Mouse (Mus musculus) embryonic facial prominence, embryonic 13.5 days (tissue): ENCODE results near the gene Zfp740. TPM values are rescaled to one million over a fixed set of nuclear protein-coding genes. Genes with fewer than 3 reads are reported as not detected.
A peak's percentile ranks its signal among the peaks of the same experiment; 100 is the strongest.
"Not testable (repeated sequence)": the region's sequence is repeated elsewhere in the genome, so short reads cannot be mapped to it uniquely, and the experiment has no call there.

Experiments used
- ATAC-seq: fragments of 200-750 bp; cut with Nextera tagmentation; 2 replicates; pipeline ENCODE4 v1.8.0; 2017; ENCODE audit warnings: low read depth; ENCODE audit not compliant: insufficient number of reproducible peaks, insufficient read depth, low FRiP score, low TSS enrichment
- H3K27ac ChIP-seq: fragments of 300-500 bp; sonication (generic); 2 replicates; pipeline ENCODE4 v1.5.1; 2015; ENCODE audit warnings: moderate library complexity, mild to moderate bottlenecking, inconsistent platforms
- H3K27me3 ChIP-seq: fragments of 300-500 bp; sonication (generic); 2 replicates; pipeline ENCODE4 v1.6.1; 2015; ENCODE audit warnings: mild to moderate bottlenecking, inconsistent platforms
- H3K36me3 ChIP-seq: fragments of 300-500 bp; sonication (generic); 2 replicates; pipeline ENCODE4 v1.6.1; 2015; ENCODE audit warnings: mild to moderate bottlenecking, inconsistent platforms
- H3K4me1 ChIP-seq: fragments of 300-500 bp; sonication (generic); 2 replicates; pipeline ENCODE4 v1.6.1; 2015; ENCODE audit warnings: inconsistent platforms
- H3K4me2 ChIP-seq: fragments of 300-500 bp; sonication (generic); 2 replicates; pipeline ENCODE4 v1.6.1; 2015; ENCODE audit warnings: moderate library complexity, mild to moderate bottlenecking, inconsistent platforms
- H3K4me3 ChIP-seq: fragments of 300-500 bp; sonication (generic); 2 replicates; pipeline ENCODE4 v1.5.1; 2015; ENCODE audit warnings: mild to moderate bottlenecking, inconsistent platforms
- H3K9ac ChIP-seq: fragments of 300-500 bp; sonication (generic); 2 replicates; pipeline ENCODE4 v1.6.1; 2015; ENCODE audit warnings: mild to moderate bottlenecking, inconsistent platforms
- H3K9me3 ChIP-seq: fragments of 300-500 bp; sonication (generic); 2 replicates; pipeline ENCODE4 v1.6.1; 2016; ENCODE audit warnings: inconsistent platforms
- WGBS: fragments of 180-500 bp; shearing (Covaris S2); methylation state at CpG from one replicate; pipeline ENCODE4 v1.1.7; 2015; ENCODE audit warnings: mixed read lengths; 5-methylcytosine and 5-hydroxymethylcytosine counted together
- polyA plus RNA-seq: library from polyadenylated mRNA; unstranded; fragments of >200 nt; fragmentation: Nextera tagmentation; extraction: Ambion mirVana; gene quantifications from 2 replicates; pipeline ENCODE4 v1.2.1, GENCODE M21; 2015

Zfp740 gene
- polyA plus RNA-seq = 82.4 and 86.3 TPM in 2 replicates

GRCm38 (mm10) chr15:102202971-102203834, at the start of gene Zfp740:
Gene Zfp740, plus strand, starts transcription at chr15:102203249.
- Histone ChIP-seq H3K9ac (peak within 1 kb of the TSS; percentile 97), H3K4me3 (peak within 1 kb of the TSS; percentile 78), H3K9me3 (no peaks in the 10 kb centered on the region), H3K4me1 (peaks cover 39% of the 10 kb centered on the region), H3K27me3 (no peaks in the 10 kb centered on the region), H3K36me3 (peaks cover 43% of the 10 kb centered on the region), H3K27ac (peak within 1 kb of the TSS; percentile 100), H3K4me2 (peak within 1 kb of the TSS; percentile 80)
- under 1% methylated on average over 57 of the region's 68 CpGs for WGBS
- peak; percentile 93 for ATAC-seq

DNA sequence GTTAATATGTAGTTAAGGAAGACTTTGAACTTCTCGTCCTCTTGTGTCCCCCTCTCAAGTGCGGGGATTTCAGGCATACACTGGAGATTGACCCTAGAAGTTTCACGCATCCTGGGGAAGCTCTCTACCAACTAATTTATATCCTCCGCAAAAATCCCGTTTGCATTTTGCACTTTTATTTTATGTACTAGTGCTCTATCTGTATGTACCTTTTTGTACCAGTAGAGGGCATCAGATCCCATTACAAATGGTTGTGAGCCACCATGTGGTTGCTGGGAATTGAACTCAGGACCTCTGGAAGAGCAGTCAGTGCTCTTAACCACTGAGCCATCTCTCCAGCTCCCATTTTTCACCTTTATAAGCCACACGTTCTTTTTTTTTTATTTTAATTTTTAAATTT, 48.0 kb upstream of the Zfp740 start:
- H3K9ac ChIP-seq, H3K4me3 ChIP-seq, H3K27me3 ChIP-seq, H3K36me3 ChIP-seq, H3K4me2 ChIP-seq, H3K27ac ChIP-seq, H3K9me3 ChIP-seq, ATAC-seq: not testable (repeated sequence)
- H3K4me1 ChIP-seq = peaks cover 13% of the 10 kb centered on the region; the same call in 1 of the 2 replicates
- 92% methylated on average over 6 of the region's 6 CpGs for whole genome bisulfite sequencing

GRCm38 (mm10) chr15:102156836-102157235, 46.2 kb upstream of the Zfp740 start:
- Histone ChIP-seq H3K4me1 (peaks cover 4% of the 10 kb centered on the region; the same call in 1 of the 2 replicates), H3K27ac (no peak overlapping the region), H3K9ac (no peak overlapping the region), H3K9me3 (no peaks in the 10 kb centered on the region), H3K4me2 (no peak overlapping the region), H3K36me3 (no peaks in the 10 kb centered on the region), H3K4me3 (no peak overlapping the region), H3K27me3 (no peaks in the 10 kb centered on the region)
- no peak for ATAC-seq
- 39% methylated on average over 20 of the region's 20 CpGs for whole genome bisulfite sequencing

DNA sequence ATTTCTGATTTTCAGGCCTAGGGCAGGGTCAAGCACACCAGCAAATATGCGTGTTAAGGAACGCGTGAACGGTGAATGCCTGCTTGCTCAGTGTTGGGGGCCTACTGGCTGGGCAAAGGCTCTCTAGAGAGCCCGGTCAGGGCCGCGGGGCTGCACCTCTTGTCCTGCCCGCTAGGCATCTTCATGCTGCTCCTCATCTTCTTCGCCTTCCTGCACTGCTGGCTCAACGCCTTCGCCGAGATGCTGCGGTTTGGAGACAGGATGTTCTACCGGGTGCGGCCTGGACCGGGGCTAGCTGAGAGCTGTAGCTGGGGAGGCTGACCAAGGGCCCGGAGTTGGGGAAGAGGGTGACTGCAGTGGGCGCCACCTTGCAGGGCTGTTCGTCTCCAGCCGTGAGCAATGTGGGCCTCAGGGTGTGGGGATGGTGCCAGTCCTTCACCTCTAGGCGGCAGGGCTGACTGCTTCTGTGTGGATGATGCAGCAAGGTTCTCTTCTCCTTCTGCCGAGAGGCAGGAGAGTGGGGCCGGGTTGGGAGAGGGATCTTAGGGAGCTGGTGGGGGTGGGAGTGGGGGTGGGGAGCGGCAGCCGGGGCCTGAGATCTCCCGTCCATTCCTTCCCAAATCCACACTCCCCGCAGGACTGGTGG, 42.5 kb upstream of the Zfp740 start:
- no peaks in the 10 kb centered on the region for H3K36me3 ChIP-seq
- no peak overlapping the region for H3K4me3 ChIP-seq
- WGBS = 64% methylated on average over 27 of the region's 27 CpGs
- H3K9me3 ChIP-seq = no peaks in the 10 kb centered on the region
- H3K9ac ChIP-seq = no peak overlapping the region
- ATAC-seq = no peak
- no peak overlapping the region for H3K27ac ChIP-seq
- H3K27me3 ChIP-seq = no peaks in the 10 kb centered on the region
- peaks cover 5% of the 10 kb centered on the region for H3K4me1 ChIP-seq
- no peak overlapping the region for H3K4me2 ChIP-seq

- Histone ChIP-seq H3K4me1 (peaks cover 31% of the 10 kb centered on the region), H3K9me3 (no peaks in the 10 kb centered on the region), H3K36me3 (no peaks in the 10 kb centered on the region), H3K27me3 (no peaks in the 10 kb centered on the region), H3K9ac (no peak overlapping the region), H3K4me2 (no peak overlapping the region), H3K27ac (no peak overlapping the region), H3K4me3 (no peak overlapping the region)
- ATAC-seq = no peak
- WGBS = 54% methylated on average over 3 of the region's 3 CpGs
Observed at GRCm38 (mm10) chr15:102163900-102164693, 39.0 kb upstream of the Zfp740 start.

GRCm38 (mm10) chr15:102165468-102166100, 37.5 kb upstream of the Zfp740 start:
- Histone ChIP-seq H3K36me3 (no peaks in the 10 kb centered on the region), H3K4me3 (no peak overlapping the region), H3K27ac (peak overlapping the region; percentile 60), H3K4me1 (peaks cover 40% of the 10 kb centered on the region), H3K27me3 (no peaks in the 10 kb centered on the region), H3K4me2 (no peak overlapping the region), H3K9me3 (no peaks in the 10 kb centered on the region), H3K9ac (no peak overlapping the region)
- ATAC-seq = no peak
- WGBS = 24% methylated on average over 6 of the region's 6 CpGs

DNA sequence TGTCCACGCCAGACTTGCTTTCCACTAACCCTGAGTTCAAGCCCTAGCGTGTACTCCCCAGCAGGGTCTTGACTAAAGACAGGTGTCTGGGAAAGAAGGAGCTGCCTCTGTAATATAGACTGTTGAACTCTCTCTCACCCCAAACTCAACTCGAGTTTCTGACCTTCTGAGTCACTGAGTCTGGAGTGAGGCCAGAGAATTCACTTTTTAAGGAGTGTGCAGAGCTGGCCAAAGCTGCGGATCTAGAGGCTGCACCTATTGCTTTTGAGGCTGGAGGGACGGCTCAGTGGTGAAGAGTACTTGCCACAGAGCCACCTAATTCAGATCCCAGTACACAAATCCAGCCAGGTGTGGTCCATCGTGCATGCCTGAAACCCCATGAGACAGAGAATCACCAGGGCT, 35.4 kb upstream of the Zfp740 start:
- peak; percentile 59; the same call in 1 of the 2 replicates for ATAC-seq
- H3K27ac ChIP-seq = peak overlapping the region; percentile 66
- peak overlapping the region; percentile 11; the same call in 1 of the 2 replicates for H3K4me2 ChIP-seq

DNA sequence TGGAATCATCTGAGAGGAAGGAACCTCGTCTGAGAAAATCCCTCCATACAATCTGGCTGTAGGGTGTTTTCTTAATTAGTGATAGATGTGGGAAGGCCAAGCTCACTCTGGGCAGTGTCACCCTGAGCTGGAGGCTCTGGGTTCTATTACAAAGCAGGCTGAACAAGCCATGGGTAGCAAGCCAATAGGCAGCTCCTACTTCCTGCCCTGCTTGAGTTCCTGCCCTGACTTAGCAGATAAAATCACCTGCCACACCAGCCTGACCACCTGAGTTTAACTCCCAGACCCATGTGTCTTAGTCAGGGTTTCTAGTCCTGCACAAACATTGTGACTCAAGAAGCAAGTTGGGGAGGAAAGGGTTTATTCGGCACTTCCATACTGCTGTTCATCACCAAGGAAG, 34.0 kb upstream of the Zfp740 start:
- ATAC-seq = no peak
- WGBS = 46% methylated on average over 2 of the region's 2 CpGs
- Histone ChIP-seq H3K4me2 (no peak overlapping the region), H3K4me3 (no peak overlapping the region), H3K27me3 (no peaks in the 10 kb centered on the region), H3K4me1 (peaks cover 40% of the 10 kb centered on the region), H3K9ac (no peak overlapping the region), H3K36me3 (peaks cover 3% of the 10 kb centered on the region; the same call in 1 of the 2 replicates), H3K9me3 (no peaks in the 10 kb centered on the region), H3K27ac (peak overlapping the region; percentile 66; the same call in 1 of the 2 replicates)

More for the DNA sequence above, 35.4 kb upstream of the Zfp740 start:
- no peaks in the 10 kb centered on the region for H3K27me3 ChIP-seq
- H3K4me1 ChIP-seq = peaks cover 40% of the 10 kb centered on the region
- H3K9me3 ChIP-seq = no peaks in the 10 kb centered on the region
- H3K4me3 ChIP-seq = no peak overlapping the region
- peak overlapping the region; percentile 32; the same call in 1 of the 2 replicates for H3K9ac ChIP-seq
- H3K36me3 ChIP-seq = peaks cover 3% of the 10 kb centered on the region; the same call in 1 of the 2 replicates
- WGBS = 24% methylated on average over 6 of the region's 6 CpGs

GRCm38 (mm10) chr15:102173581-102173980, 29.5 kb upstream of the Zfp740 start:
- peaks cover 42% of the 10 kb centered on the region for H3K36me3 ChIP-seq
- ATAC-seq = no peak
- H3K27ac ChIP-seq = no peak overlapping the region
- WGBS = 81% methylated on average over 3 of the region's 3 CpGs
- H3K9me3 ChIP-seq = no peaks in the 10 kb centered on the region
- no peak overlapping the region for H3K4me2 ChIP-seq
- no peaks in the 10 kb centered on the region for H3K27me3 ChIP-seq
- no peak overlapping the region for H3K4me3 ChIP-seq
- peaks cover 14% of the 10 kb centered on the region for H3K4me1 ChIP-seq
- H3K9ac ChIP-seq = no peak overlapping the region

DNA sequence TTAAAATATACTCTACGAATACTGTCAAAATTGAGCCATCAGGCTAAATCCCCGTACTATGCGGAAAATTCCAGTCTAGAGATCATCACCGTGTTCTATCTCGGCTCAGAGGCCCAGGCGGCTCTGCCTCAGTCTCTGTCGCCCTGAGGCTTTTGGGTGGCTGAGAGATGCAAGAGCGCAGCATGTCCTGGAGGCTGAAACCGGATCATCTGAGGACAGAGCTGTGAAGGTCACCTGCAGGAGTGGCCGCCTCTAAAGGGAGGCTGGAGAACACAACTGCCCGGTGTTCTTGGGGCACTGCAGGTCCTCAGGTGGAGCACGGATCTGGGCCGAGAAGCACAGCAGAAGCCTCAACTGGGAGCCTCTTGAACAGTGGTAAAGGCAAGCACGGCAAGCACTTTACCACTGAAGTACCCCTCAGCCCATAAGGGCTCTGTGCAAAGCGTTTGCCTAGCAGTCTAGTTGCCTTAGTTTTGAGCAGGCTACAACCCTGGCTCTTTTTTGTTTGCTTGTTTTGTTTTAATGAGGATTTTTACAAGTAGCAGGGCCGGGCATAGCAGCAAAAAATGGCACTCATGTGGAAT, 27.2 kb upstream of the Zfp740 start:
- H3K9me3 ChIP-seq = no peaks in the 10 kb centered on the region
- H3K9ac ChIP-seq = no peak overlapping the region
- no peak overlapping the region for H3K4me3 ChIP-seq
- no peaks in the 10 kb centered on the region for H3K4me1 ChIP-seq
- no peak overlapping the region for H3K27ac ChIP-seq
- H3K4me2 ChIP-seq = no peak overlapping the region
- ATAC-seq = no peak
- peaks cover 57% of the 10 kb centered on the region for H3K36me3 ChIP-seq
- H3K27me3 ChIP-seq = no peaks in the 10 kb centered on the region
- 76% methylated on average over 16 of the region's 16 CpGs for WGBS
